ENCODE assay signal across 27 mouse cellular contexts in genomic region chr9:30578213-30578612, GRCm38 (mm10).
DNase-seq lines count a peak whose midpoint lies in the region; ATAC-seq and TF ChIP-seq lines count a peak whose summit lies in the region.
"Had no signal": no experiment of that assay in that cellular context is flagged by ENCODE, and none has a peak within 500 bp of the region (broad histone marks: within the 10 kb centered on the region; RNA-seq: fewer than 3 reads in every experiment).

No protein-coding gene starts in this region.

- H3K36me3 ChIP-seq in heart, embryonic 11.5 days (ENCODE audit: control insufficient read depth, insufficient read depth, low read length), result no peaks in the 10 kb centered on the region
- H3K36me3 ChIP-seq in midbrain, embryonic 13.5 days, result no peaks in the 10 kb centered on the region
- H3K36me3 ChIP-seq in hindbrain, embryonic 12.5 days, result no peaks in the 10 kb centered on the region
- H3K36me3 ChIP-seq: embryonic facial prominence, embryonic 13.5 days; heart, embryonic 13.5 days; hindbrain, embryonic 13.5 days; liver, embryonic 13.5 days; lung, embryonic 15.5 days had no signal

- no peak overlapping the region for H3K9ac ChIP-seq in heart, embryonic 11.5 days (ENCODE audit: low read depth, low read length)
- no peak overlapping the region for H3K9ac ChIP-seq in midbrain, embryonic 13.5 days (replicated peaks)
- no peak overlapping the region for H3K9ac ChIP-seq in hindbrain, embryonic 12.5 days
- H3K9ac ChIP-seq: embryonic facial prominence, embryonic 13.5 days; heart, embryonic 13.5 days; hindbrain, embryonic 13.5 days; liver, embryonic 13.5 days; lung, embryonic 15.5 days had no signal

- DNase-seq in heart, adult 11 months, result peak; percentile 97
- peak; percentile 29 for DNase-seq in lung, postnatal 36 days
- no peak for DNase-seq in lung, adult 2 months
- peak; percentile 22 to 62 for DNase-seq in gastrocnemius, postnatal 36 days
- DNase-seq in heart, postnatal 4 days, result peak; percentile 34
- DNase-seq: adrenal gland, postnatal 25 days; cerebellum, adult 11 months; cerebellum, postnatal 14 days; kidney, adult 8-10 months; kidney, postnatal 25 days; layer of hippocampus, adult 9-11 months; liver, embryonic 13.5 days; right cerebral cortex, postnatal 4 days; thymus, postnatal 36 days had no signal

- no peak for ATAC-seq in heart, embryonic 11.5 days (replicated peaks; ENCODE audit: insufficient number of reproducible peaks, low FRiP score, low TSS enrichment)
- ATAC-seq in midbrain, embryonic 13.5 days, result no peak
- no peak for ATAC-seq in hindbrain, embryonic 12.5 days (ENCODE audit: low FRiP score)
- ATAC-seq: CD4-positive, CD25-positive, alpha-beta regulatory T cell, adult 4 months; forebrain, embryonic 14.5 days; inflammation-experienced regulatory T-cells, adult 6 months; midbrain, embryonic 16.5 days; Patski had no signal

- peaks cover 7% of the 10 kb centered on the region; the same call in 1 of the 2 replicates for H3K4me1 ChIP-seq in heart, embryonic 11.5 days (ENCODE audit: control insufficient read depth, insufficient read depth, low read length)
- H3K4me1 ChIP-seq in lung, adult 2 months (ENCODE audit: control insufficient read depth, insufficient read depth, low read length), result peaks cover 6% of the 10 kb centered on the region; the same call in 1 of the 2 replicates
- peaks cover 9% of the 10 kb centered on the region; the same call in 1 of the 2 replicates for H3K4me1 ChIP-seq in midbrain, embryonic 13.5 days (replicated peaks)
- no peaks in the 10 kb centered on the region for H3K4me1 ChIP-seq in hindbrain, embryonic 12.5 days
- H3K4me1 ChIP-seq: liver, embryonic 13.5 days; megakaryocyte, embryonic 14.5 days had no signal

- intact Hi-C loops in gastrocnemius, postnatal 36 days (cut with DNase I), result no loop called here

- TF ChIP-seq POLR2A in lung, adult 2 months (IDR thresholded peaks at IDR 0.05; ENCODE audit: borderline replicate concordance, extremely low read depth, low read depth, low read length), result no peak

- no peak overlapping the region for H3K4me2 ChIP-seq in heart, embryonic 11.5 days
- no peak overlapping the region for H3K4me2 ChIP-seq in midbrain, embryonic 13.5 days (replicated peaks)
- no peak overlapping the region for H3K4me2 ChIP-seq in hindbrain, embryonic 12.5 days (replicated peaks)
- H3K4me2 ChIP-seq: embryonic facial prominence, embryonic 13.5 days; heart, embryonic 13.5 days; hindbrain, embryonic 13.5 days; liver, embryonic 13.5 days; lung, embryonic 15.5 days had no signal

- H3K27ac ChIP-seq in heart, embryonic 11.5 days (ENCODE audit: low read depth, low read length), result no peak overlapping the region
- no peak overlapping the region for H3K27ac ChIP-seq in midbrain, embryonic 13.5 days
- H3K27ac ChIP-seq in hindbrain, embryonic 12.5 days, result no peak overlapping the region
- H3K27ac ChIP-seq: embryonic facial prominence, embryonic 13.5 days; heart, embryonic 13.5 days; hindbrain, embryonic 13.5 days; liver, embryonic 13.5 days; lung, embryonic 15.5 days had no signal

- 81% methylated on average over 3 of the region's 3 CpGs for WGBS in heart, embryonic 11.5 days (ENCODE audit: insufficient replicate concordance)
- 69% methylated on average over 3 of the region's 3 CpGs for WGBS in lung, adult 2 months
- WGBS in midbrain, embryonic 13.5 days, result 74% methylated on average over 3 of the region's 3 CpGs
- 89% methylated on average over 3 of the region's 3 CpGs for WGBS in hindbrain, embryonic 12.5 days

- no peaks in the 10 kb centered on the region for H3K27me3 ChIP-seq in heart, embryonic 11.5 days (ENCODE audit: control insufficient read depth, insufficient read depth, low read length)
- peaks cover 2% of the 10 kb centered on the region; the same call in 1 of the 2 replicates for H3K27me3 ChIP-seq in midbrain, embryonic 13.5 days
- no peaks in the 10 kb centered on the region for H3K27me3 ChIP-seq in hindbrain, embryonic 12.5 days
- H3K27me3 ChIP-seq: embryonic facial prominence, embryonic 13.5 days; heart, embryonic 13.5 days; hindbrain, embryonic 13.5 days; liver, embryonic 13.5 days; lung, embryonic 15.5 days; megakaryocyte, embryonic 14.5 days; Patski had no signal

- TF ChIP-seq CTCF in lung, adult 2 months (IDR thresholded peaks at IDR 0.05; ENCODE audit: insufficient read depth, low read length), result no peak

- no peaks in the 10 kb centered on the region for H3K9me3 ChIP-seq in heart, embryonic 11.5 days (replicated peaks; ENCODE audit: control insufficient read depth, low read length)
- H3K9me3 ChIP-seq in midbrain, embryonic 13.5 days, result no peaks in the 10 kb centered on the region
- H3K9me3 ChIP-seq in hindbrain, embryonic 12.5 days (replicated peaks), result no peaks in the 10 kb centered on the region
- H3K9me3 ChIP-seq: embryonic facial prominence, embryonic 13.5 days; heart, embryonic 13.5 days; hindbrain, embryonic 13.5 days; liver, embryonic 13.5 days; lung, embryonic 15.5 days had no signal

- H3K4me3 ChIP-seq in heart, embryonic 11.5 days (ENCODE audit: low read depth, low read length), result no peak overlapping the region
- H3K4me3 ChIP-seq in lung, adult 2 months (replicated peaks; ENCODE audit: extremely low read depth, low read depth, low read length), result no peak overlapping the region
- no peak overlapping the region for H3K4me3 ChIP-seq in midbrain, embryonic 13.5 days (replicated peaks)
- no peak overlapping the region for H3K4me3 ChIP-seq in hindbrain, embryonic 12.5 days
- H3K4me3 ChIP-seq: embryonic facial prominence, embryonic 13.5 days; heart, embryonic 13.5 days; hindbrain, embryonic 13.5 days; liver, embryonic 13.5 days; lung, embryonic 15.5 days; megakaryocyte, embryonic 14.5 days had no signal
